Mouse (Mus musculus) retina, postnatal 7 days (tissue): ENCODE results near the gene Bach1.
A peak's percentile ranks its signal among the peaks of the same experiment; 100 is the strongest.

Experiments used
- DNase-seq: peaks from one replicate; pipeline ENCODE4 v3.0.0-alpha.2; 2012; ENCODE audit warnings: low read depth, low spot score

The Bach1 gene

DNA sequence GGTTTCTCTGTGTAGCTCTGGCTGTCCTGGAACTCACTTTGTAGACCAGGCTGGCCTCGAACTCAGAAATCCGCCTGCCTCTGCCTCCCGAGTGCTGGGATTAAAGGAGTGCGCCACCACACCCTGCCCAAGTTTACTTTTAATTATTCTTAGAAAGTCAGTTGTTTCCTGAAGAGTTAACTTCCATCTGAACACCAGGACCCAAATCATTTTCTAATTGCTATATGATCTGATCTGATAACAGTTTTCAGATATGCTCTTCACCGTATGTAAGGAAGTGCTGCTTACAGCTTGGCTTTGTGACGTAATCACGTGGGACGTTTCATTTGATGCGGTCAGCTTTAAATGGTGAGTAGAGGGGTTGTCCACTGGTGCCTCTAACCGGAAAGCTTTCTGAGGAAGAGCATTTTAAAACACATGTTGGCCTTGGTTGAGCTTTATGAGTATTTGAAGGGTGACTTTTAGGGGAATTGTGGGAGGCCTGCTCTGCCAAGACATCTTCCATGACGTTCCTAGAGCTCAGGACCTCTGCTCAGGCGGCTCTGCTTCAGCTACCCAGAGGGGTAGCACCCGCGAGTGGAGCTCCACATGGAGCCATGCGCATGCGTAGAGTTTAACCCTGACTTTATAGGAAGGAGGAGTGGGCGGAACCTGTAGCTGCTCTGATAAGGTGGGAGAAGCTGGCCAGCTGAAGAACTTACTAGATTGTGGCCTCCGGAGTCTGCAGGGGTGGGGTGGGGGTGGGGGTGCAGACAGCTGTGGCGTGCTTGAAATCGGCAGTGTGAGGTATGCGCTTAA, 39.3 kb downstream of the Bach1 start:
- no peak for DNase-seq

DNA sequence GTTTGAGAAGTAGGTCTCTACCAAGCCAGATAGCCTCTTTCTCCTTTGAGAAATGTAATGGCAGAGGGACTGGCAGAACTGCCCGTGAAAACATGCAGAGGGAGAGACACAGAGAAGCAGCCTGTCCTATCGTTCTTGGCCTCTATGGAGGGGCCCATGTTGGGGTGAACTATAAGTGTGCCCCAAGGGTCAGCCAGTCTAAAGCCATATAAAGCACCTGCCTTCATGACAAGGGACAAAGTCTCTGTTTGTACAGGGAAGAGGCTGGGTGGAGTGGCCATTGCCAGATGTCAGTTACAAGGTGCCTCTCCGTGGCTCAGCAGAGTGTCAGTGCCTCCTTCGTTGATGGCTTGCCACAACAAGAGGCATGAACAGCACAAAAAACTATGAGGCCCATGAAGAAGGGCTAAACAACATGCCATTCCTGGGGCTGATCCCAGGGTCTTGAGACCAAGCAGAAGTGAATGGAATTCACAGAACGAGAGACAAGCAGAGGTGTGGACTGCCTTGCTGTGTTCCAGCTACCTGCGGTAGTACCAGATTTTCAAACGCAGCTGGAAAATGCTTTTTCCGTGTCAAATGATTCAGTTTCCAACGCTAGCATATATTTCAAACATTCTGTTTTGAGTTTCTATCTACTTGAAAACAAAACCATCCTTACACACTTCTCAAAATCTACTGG, 42.4 kb downstream of the Bach1 start:
- no peak for DNase-seq

DNA sequence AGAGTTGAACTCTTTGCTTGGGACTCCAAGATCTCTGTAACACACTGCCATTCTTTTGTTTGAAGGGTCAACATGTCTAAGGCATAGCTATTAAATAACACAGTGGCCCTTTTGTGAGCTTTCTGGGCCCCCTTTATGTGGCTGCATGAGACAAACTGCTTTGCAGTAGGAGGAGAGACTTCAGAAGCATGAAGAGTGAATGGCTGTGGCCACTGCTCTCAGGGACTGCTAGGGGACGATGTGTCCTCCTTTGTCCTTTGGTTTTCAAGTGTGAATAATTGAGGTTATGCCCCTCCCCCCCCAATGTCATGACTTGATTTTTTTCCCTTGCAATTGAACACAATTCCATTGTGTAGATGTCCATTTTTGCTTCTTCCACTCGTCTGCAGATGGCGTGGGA, 44.9 kb downstream of the Bach1 start:
- no peak for DNase-seq

DNA sequence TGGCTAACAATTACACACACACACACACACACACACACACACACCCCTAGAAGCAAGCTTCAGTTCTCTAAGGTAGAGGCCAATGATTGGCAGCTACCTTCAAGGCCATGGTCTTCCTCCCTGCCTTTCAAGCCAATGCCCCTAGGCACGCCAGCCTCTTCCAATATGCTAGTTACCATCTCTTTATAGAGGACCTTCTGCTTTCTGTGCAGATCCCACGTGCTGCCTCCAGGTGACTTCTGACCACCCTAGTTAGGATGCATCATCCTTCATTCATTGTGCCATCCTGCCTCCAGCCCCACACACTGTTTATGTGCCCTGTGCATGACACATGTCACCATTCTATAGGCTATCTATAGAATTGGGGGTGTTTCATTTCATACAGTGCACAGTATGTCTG, 45.6 kb downstream of the Bach1 start:
- no peak for DNase-seq

DNA sequence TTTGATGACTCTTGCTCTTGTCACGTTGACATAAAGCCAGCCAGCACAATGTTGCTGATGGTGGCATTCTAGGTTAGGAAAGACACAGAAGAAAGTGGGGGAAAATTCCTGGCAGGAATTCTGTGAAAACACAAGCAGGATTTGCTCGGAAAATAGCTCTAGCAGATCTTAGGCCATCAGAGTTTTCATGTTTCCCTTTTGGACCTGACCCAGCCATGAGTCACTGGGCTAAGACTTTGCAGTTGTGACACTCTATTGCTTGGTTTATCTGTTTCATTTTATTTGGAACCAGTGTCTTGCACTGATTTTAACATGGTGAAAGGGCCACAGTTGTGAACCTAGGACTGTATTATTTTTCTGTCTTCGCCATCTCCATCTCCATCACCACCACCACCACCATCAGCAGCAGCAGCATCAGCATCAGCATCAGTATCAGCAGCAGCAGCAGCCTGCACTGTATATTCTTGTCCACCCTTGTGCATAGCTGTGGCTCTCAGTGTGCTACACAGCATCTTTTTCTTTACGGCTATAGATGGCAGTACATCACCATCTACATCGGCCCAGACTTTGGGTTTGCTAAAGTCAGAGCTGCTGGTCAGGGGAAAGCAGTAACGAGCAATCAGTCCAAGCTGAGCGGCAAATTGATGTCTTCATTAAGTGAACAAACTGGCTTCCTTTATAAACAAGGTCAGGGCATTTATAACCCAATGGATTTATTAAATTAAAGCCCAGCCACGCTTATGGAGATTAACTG, 46.6 kb downstream of the Bach1 start:
- no peak for DNase-seq

DNA sequence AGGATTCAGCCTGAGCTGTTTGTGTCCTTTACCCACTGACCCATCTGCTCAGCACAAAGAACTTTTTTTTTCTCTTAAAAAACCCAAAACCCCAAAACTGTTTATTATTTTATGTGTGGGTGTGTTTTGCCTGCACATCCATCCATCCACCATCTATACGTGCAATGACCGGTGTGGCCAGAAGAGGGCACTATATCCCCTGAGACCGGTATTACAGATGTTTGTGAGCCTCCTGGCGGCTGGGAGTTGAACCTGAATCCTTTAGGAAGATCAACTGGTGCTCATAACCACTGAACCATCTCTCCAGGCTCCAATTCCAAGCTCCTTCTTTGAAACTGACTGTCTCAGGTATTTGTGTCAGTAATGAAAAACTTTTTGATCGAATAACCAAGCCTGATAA, 48.0 kb downstream of the Bach1 start:
- peak; percentile 38 for DNase-seq

DNA sequence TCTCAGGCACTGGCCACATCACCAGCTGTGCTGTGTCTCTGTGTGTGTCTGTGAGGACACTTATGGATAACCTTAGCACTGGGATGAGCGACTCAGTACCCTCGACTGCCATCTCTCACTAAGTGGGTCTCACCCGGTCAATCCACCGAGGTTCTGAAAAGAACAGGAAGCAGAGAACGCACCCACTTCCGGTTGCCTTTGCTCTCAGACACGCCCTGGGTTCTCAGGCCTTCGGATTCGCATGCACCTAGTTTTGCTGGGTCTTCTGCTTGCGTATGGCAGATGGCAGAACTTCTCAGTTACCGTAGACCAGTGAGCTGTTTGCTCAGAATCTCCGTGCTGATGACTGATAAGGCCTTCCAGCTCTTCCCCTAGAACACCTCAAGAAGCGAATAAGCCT, 52.5 kb downstream of the Bach1 start:
- DNase-seq: no peak

DNA sequence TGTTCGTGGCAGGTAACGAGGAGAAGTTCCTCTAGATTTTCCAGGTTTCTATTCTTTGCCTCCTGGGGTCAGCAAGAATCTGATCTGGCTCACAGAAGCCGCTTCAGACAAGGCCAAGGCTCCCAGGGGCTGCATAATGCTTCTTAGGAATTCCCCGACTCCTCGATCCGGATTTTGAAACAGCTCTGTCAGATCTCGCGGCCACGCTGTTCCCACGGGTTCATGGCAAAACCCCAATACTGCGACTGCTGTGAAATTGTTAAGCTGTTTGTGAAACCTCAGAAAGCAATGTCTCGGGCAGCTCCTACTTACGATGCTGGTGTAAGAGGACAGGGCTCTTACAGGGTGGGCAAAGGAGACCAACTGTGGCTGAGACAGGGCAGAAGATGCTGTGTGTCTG, 53.7 kb downstream of the Bach1 start:
- DNase-seq: no peak

DNA sequence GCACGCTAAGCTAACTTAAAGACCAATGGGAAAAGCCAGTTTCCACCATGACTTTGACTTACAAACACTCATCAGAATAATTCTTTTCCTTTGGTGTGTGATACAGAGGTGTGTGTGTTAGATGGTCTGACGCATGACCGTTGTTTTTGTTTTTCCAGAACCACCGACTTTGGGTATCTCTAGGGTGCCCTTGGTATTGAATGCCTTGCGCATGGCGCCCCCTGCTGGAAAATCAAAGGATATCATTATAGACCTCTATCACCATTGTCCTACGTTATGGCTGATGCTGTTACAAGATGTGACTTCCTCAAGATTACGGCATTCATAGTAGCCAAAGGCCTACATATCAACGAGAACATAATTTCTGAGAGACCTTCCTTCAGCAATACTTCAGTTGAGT, 56.1 kb downstream of the Bach1 start:
- DNase-seq: no peak

DNA sequence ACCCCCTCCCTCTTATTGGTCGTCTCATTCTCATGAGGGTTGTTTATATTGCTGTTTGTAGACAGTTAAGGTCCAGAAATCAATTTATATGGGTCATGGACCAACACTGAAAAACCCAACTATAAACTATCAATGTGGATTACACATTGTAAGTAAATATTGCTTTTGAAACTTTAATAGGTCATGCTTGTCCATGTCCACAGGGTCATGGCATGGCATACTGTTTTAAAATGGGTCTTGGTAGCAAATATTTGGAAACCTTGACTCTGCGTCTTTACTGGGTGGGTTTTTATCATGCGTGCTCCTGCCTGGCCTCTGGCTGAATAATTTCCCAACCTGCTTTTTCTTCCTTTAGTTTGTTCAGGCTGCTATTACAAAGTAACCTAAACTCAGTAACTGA, 57.2 kb downstream of the Bach1 start:
- no peak for DNase-seq

DNA sequence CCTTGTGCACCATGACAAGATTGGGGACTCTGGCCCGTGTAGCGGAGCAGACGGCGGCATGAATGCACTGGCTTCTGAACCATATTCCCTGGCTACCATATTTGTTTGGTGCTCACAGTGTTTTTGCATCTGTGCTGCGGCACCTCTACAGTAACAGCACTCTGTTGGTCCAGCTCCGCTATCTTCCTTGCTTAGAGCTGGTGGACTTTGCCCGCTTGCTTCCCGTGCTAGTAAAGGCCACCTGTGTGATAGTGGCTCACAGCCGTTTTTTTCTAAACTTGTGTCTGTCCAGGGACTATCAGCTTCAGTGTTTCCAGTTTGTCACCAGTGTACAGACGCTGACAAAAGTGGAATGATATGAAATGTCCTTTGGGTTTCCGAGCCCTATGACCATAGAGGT, 59.3 kb downstream of the Bach1 start:
- DNase-seq: no peak

DNA sequence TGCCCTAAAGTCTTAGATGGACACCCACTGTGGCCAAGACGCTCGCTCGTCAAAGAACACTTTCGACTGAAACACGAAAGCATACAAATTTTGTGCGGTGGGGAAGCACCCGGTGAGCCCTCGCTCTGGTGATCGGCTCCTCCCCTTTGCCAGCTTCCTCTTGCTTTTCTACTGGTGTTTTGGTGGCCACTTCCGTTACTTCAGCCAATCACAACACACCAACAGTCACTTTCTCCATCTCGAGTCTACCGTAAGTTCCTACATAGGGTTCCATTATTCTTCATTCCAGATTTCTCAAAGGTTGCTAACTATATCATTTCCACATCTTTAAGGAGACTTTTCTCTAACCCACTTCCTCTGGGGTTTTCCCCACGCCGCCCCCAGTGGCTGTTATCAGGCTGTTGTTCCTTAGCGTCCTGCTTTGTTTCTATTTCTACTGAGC, 65.9 kb downstream of the Bach1 start:
- no peak for DNase-seq

DNA sequence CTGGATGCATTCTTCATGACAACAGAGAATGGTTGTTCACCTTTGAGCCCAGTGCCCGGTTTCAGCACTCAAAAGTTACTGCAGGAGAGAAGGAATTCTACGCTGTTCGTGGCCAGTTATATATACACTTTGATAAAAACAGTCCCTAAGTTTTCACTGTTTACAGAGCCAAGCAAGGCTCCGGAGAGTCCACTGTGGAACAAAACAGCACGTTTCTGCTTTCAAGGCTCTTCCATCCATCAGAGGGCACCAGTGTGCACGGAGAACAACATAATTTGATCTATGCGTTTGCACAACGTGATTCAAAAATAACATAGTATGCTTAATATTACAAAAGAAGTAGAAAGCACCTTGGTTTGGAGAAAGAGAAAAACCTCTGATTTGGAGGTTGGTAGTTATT, 67.2 kb downstream of the Bach1 start:
- no peak for DNase-seq

DNA sequence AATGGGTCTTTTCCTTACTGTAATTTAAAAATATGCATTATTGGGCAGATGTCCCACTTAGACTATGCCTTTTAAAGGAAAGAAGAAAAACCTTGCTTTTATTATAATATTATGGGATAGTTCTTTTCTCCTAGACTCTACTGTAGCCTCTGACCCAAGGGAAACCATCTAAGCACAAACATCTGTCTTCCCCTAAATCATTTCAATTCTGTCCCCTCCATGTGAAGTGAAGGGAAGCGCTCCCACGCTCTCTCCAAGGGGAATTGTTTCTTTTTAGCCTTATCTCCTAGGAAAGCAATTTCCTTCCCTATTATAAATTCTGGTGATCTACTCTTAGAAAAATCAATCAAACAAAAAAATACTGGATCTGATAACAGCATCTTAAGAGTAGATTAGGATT, 71.8 kb downstream of the Bach1 start:
- DNase-seq: no peak

DNA sequence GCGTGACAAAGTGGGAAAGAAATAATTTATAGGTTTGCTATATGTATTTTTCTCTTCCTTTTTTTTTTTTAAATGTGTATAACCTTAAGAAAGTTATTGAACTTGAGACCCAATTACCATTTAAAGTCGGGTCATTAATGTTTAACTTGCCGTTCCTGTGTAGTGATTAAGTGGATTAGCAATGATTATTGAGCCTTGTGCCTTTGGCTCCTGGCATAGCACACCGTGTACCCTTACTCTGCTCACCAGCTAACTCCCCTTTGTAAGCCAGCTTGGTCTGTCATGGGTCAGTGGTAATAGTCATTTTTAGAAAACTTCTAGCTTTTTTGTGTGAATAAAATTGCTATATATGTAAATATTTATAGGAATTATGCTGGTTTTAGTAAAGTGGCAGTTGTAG, 73.2 kb downstream of the Bach1 start:
- DNase-seq: no peak

DNA sequence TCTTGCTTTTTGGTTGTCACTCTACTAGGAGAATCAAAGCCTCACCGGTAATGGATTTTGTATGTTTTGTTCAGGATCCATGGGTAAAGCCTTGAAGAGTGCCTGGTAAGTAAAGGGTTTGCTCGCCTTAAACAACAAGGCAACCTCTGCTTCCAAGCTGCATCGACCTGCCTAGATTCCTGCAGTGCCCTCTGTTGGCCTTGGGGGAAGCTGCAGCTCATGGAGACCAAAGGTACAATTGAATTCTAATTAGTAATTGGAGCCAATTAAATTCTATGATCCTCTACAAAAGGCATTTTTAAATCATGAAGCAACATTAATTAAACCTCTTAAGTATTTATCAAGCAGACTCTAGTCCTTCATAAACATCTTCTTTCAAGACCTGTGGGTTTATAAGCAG, 75.7 kb downstream of the Bach1 start:
- no peak for DNase-seq

DNA sequence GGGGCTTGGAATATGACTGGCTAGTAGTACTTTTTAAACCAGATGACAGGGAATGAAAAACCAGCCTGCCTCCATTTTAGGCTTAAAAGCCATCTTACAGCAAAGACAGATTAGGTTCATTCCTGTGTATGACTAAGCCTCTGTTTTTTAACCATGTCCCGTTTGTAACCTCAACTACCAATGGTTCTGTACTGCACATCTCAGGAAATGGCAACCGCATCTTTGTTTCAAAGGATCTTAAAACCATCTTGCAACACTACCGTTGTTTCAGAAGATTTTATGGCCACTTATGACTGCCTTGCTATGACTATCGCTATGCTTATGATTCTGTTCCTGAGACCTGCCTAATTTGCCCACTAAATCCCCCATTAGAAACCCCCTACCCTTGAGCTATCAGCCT, 78.6 kb downstream of the Bach1 start:
- no peak for DNase-seq

DNA sequence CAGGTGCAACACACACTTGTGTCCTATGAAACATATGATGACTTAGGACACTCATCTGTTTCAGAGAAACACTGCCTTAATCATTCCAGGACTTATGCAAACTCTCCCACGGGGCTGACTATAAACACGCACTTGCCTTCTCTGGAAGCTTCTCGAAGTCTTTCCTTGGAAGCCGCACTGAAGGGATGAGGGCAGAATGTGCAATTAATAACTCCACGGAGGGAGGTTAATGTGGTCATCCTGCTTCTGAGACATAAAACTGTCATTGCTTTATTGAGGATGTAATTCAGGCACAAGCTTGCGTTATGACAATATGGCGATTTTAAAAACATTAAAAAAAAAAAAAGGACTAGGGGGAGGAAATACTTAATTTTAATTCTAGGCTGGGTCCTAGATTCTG, 82.9 kb downstream of the Bach1 start:
- no peak for DNase-seq
